Mouse (Mus musculus) erythroid progenitor cell, adult 5-6 weeks (primary cell): Measurements from ENCODE around the gene Zfp668. TPM values are rescaled to one million over a fixed set of nuclear protein-coding genes. Genes with fewer than 3 reads are reported as not detected.

Source experiments
- ATAC-seq: replicated peaks from 2 replicates; pipeline ENCODE4 v1.8.0; 2016; ENCODE audit warnings: moderate number of reproducible peaks, mild to moderate bottlenecking, moderate TSS enrichment, inconsistent platforms; ENCODE audit not compliant: poor library complexity, low FRiP score, severe bottlenecking
- total RNA-seq, 2 experiments: library from RNA; stranded (forward) in 1 of 2; stranded (reverse) in 1 of 2; fragments of 150-400 nt in 1 of 2; fragments of 186-747, 209-891 nt in 1 of 2; gene quantifications; 2 replicates each; pipeline versions ENCODE4 v1.2.3 to v1.2.4; 2015 to 2017; ENCODE audit warnings: low replicate concordance in 2 of 2

Zfp668 gene
- total RNA-seq (2015; ENCODE audit: low replicate concordance): 1.7 and 6.5 TPM in 2 replicates
- total RNA-seq (2017; ENCODE audit: low replicate concordance): 3.2 and 16.5 TPM in 2 replicates

DNA sequence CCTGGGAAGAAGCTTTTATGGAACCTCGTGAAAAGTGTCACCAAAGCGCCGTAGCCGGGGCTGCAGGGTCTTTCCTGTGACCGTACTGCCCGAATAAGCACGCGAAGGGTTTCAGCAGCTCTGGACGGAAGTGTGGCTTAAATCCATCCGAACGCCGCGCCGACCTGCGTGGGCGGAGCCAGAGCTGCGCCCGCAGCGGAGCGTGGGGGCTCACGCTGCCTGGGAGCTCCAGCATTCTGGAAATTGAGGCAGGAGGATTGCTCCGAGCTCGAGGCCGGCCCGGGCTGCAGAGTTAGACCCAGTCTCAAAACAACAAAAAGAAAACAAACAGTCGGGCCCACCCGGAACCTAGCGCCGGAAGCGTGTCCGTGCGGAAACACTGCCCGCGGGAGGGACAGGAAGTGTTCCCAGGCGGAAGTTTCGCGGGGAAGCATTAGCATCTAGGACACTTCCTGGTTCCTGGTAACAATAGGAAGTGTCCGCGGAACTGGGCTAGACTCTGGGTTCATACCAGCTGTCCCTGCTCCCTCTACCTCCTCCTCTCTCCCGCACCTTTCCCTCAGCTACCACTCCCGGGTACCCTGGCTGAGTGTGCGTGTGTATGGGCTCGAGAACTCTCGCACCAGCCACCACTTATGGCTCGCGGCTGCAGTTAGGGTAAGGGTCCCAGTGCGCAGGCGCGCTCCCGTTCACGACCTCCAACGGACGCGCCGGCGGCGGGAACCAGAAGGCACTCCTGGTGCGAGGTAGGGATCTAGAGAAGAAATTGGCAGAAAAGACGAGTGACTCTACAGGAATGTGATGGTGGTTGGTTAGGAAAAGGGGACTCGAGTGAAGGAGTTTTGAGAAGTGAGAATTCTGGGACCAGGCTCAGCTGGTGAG is at the start of gene Zfp668:
Zfp668 (minus strand) TSS at position 362 of the 882 bp plus-strand sequence.
- ATAC-seq: peak; percentile 87

DNA sequence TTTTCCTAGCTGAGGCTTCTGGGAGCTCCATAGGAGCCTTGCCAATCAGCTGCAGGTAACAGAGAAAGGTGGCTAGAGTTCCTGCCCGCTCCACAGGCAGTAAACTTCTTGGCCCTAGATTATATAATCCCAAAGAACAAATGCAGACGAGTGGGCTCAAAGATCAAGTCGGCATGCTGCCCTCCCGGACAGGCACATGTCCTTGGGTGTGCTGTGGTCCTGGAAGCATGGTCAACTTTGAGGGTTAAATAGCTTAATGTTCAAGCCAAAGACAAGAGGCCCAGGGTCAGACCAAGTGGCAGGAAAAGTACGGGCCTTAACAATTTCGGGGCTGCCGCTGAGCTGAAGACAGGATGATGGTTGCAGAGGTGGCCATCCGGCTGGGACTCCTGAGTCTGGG is 49.4 kb upstream of the Zfp668 start:
- no peak for ATAC-seq

DNA sequence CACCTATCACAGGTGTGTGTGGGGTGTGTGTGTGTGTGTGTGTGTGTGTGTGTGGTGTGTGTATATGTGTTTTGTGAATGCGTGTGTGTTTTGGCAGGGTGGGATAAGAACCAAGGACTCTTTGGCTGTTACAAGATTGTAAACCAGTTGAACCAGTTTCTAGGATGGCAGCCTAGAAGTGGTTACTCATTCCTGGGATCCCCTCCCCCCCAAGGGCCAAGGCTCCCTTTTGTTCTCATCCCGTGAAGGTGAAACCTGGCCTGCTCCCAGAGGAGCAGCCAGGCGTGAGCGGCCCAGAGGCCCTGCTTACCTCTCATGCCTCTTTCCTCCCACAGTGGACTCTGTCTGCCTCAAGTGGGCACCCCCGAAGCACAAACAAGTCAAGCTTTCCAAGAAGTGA is 48.6 kb upstream of the Zfp668 start:
- ATAC-seq: no peak

GRCm38 (mm10) chr7:127923714-127924113 is 47.1 kb upstream of the Zfp668 start:
- ATAC-seq: no peak

GRCm38 (mm10) chr7:127922451-127923275 is 46.0 kb upstream of the Zfp668 start:
- ATAC-seq: no peak

DNA sequence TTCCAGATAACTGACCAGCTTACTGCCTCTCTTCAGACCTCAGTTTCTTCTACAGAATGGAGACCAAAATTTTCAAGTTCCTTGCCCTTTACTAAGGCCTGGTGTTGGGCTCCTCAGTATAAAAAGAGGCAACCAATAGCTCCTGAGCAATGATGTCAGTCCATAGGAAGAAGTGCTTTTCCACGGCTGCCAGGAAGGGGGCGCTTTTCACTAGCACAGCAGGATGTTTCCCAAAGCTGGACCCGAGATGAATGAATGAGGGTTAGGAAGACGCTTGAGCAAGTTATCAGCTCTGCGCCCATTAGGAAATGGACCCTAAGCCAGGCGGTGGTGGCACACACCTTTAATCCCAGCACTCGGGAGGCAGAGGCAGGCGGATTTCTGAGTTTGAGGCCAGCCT is 44.9 kb upstream of the Zfp668 start:
- no peak for ATAC-seq

DNA sequence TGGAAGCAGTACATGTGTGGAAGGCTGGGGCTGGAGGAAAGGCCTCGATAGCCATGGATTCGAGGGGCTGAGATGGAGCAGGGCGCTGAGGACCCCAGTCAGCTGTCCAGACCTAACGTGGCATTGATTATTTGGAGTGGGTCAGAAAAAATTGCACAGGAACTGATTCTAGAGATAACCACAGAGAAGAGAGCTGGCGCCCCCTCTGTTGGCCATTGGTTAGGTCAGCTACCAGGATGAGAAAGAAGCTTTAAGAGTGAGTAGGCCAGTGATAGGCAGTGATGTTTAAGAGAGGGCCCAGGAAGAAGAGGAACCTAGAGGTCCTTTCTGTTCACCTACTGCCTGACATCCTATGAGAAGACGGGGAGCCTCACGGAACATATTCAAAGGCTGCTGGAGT is 42.7 kb upstream of the Zfp668 start:
- no peak for ATAC-seq

DNA sequence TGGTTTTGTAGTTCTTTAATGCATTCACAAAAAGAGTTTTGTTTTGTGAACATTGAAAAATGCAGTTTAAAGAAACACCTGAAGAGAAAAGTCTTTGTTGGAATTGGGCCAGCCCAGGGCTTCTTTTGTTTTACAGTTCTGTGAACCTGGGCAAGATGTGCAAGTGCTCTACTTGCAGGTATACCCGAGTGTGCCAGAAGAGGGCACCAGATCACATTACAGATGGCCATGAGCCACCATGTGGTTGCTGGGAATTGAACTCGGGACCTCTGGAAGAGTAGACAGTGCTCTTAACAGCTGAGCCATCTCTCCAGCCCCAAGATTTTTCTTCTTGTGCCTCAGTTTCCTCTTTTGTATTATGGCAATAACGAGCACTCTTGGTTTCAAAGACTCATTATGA is 41.6 kb upstream of the Zfp668 start:
- ATAC-seq: no peak

DNA sequence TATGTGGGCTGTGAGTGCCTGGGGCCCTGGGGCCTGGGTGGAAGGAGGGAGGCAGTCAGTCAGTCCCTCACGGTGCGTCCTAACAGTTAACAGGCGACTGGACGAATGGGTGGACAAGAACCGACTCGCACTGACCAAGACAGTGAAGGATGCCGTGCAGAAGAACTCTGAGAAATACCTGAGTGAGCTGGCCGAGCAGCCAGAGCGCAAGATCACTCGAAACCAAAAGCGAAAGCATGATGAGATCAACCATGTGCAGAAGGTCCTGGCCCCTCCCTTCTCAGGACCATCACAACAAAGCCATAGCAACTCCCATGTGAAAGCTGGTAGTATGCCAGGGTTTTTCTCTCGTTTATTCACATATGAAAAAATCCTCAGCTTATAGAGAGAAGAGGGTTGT is 38.7 kb upstream of the Zfp668 start:
- ATAC-seq: no peak

DNA sequence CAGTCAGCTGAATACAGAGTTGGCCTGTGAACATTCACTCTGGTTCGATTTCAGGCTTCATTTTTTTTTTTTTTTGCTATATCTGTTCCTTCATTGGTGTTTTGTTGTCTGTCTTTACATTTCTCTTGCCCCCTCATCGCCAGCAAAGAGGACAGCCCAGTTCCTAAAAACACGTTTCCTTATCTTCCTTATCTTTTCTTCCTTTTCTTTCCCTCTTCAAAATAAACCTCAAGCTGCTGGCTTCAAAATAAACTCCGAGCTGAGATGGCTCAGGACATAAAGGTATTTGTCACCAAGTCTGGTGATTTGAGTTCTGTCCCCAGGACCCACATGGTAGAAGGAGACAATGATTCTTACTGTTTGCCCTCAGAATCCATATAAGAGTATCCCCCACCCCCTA is 36.3 kb upstream of the Zfp668 start:
- no peak for ATAC-seq

DNA sequence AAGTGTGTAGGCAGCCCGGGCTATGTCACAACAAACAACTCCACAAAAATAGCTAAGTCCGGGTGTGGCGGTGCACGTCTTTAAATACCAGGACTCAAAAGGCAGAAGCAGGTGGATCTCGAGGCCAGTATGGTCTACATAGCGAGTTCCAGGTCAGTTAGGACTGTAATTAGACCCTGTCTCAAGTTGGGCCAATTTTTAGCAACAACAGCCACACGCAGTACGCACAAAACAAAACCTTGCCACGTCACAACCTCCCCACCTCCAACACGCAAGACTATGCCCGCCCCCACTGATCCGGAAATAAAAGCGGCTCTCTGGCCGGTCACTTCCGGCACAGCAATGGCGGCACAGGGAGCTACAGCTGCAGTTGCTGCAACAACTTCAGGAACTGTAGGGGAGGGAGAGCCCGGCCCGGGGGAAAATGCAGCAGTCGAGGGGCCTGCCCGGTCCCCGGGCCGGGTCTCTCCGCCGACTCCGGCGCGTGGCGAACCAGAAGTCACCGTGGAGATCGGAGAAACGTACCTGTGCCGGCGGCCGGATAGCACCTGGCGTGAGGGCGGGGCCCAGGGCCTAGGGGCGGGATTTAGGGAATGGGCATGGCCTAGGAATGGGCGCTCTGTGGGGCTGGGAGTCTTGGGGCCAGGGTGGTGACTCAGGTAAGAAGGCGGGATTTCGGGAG is 35.7 kb upstream of the Zfp668 start, which contains the start of gene Kat8:
Kat8 (plus strand) TSS at position 327 of the 682 bp plus-strand sequence.
- ATAC-seq: peak; percentile 98

DNA sequence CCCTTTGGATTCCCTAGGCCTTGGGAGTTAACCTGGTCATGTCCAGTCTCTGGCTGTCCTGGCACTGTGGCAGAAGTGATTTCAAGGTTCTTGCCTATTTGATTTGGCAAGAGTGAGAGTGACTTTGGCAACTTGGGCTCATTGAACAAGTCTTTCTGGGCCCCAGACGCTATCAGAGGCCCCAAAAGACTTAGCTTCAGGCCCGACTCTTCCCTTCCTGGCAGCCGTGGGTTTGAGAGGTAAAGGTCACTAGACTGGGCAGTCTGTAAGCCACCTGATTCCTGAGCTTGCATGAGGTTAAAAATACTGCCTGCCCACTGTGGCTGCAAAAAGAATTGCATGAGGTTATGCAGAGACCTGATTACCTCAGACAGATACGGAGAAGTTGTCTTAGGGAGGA is 32.0 kb upstream of the Zfp668 start:
- no peak for ATAC-seq

GRCm38 (mm10) chr7:127907939-127908338 is 31.3 kb upstream of the Zfp668 start:
- ATAC-seq: no peak

DNA sequence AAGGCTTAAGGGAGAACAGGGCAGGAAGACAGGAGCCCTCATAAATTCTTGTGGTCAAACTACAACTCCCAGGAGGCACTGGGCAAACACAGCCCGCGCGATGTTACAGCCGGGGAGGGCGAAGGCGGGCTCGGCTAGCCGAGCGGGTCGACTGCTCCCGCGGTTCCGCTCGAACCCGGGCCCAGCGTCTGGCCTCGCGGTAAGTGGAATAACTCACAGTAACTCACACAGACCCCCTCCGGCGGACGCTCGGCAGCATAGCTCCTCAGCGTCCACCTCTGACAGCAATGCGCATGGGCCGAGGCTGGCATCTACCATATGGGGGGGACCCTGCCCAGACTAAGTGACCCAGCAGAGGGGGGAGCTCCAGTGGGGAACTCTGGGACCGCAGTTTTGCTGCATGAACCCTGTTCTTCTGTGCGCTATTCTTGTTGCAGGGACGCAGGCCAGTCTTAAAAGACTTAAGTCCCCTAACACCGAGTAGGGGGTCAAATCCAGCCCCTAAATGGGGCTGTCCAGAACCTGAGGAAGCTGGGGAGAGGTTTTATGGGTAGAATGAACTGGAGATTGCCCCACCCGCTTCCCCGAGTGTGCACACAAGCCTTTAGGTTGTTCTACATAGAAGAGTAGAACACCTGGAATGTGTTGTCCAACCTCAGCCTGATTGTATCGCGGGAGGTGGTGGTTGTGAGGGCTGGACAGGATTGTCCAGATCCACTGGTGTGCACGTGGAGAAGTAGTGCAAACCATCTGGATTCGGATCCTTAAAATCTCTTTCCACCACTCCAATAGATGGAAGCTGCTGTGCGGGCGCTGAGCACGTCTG is 27.6 kb upstream of the Zfp668 start, which contains the start of gene Bckdk:
Bckdk (plus strand) TSS at position 112 of the 826 bp plus-strand sequence.
- ATAC-seq: peak; percentile 93

- ATAC-seq: no peak
These were observed 25.1 kb upstream of the Zfp668 start for GRCm38 (mm10) chr7:127901772-127902171.

GRCm38 (mm10) chr7:127899997-127900396 is 23.4 kb upstream of the Zfp668 start:
- ATAC-seq: no peak

DNA sequence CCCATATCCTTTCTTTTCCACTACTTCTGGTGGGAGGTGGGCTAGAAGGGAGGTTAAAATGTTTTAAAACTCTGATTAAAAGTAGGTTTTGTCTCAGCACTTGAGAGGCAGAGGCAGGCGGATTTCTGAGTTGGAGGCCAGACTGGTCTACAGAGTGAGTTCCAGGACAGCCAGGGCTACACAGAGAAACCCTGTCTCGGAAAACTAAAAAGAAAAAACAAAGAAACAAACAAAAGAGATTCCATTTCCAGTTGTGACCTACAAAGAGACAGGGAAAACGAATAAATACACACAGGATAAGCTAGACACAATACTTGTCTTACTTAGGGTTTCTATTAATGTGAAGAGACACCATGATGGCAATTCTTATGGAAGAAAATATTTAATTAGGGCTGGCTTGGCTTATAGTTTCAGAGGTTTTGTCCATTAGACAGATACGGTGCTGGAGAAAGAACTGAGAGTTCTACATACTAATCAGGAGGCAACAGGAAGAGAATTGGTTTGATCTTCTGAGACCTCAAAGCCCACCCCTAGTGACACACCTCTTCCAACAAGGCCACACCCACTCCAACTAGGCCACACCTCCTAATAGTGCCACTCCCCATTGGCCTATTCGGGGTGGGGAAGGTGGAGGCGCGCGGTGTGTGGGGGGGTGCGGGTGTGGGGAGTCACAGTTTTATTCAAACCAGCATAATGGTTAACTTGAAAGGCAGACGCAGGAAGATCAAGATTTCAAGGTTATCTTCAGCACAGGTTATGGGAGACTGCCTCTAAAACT is 21.7 kb upstream of the Zfp668 start:
- no peak for ATAC-seq

DNA sequence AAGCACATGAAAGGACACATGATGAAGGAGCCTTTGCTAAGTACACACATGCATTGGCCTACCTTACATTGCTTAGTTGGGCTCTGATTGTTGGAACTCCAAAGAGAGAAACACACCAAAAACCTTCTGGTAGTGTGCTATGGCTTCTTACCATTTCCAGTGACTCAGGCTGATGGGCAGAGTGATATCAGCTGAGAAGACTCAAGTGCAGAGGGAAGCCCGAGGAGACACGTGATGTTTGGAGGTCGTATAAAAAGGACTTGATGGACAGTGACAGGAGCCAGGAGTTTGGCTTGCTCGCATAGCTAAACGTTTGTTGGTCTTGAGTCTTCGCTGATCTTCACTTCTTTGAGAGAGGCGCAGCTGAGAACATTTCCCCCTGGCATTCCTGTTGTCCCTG is 20.9 kb upstream of the Zfp668 start:
- no peak for ATAC-seq
